Mouse (Mus musculus): ENCODE data around the gene Gm21117. TPM values are rescaled to one million over a fixed set of nuclear protein-coding genes. Genes with fewer than 3 reads are reported as not detected.

The Gm21117 gene
- not detected in 2 replicates for polyA plus RNA-seq (2012; rRNA removed)

GRCm38 (mm10) chrY:51124920-51125319, at the start of gene Gm21117:
Gm21117 (plus strand) TSS chrY:51125220.

